10 mouse cellular contexts compared by ENCODE assay signal in the genomic region with DNA sequence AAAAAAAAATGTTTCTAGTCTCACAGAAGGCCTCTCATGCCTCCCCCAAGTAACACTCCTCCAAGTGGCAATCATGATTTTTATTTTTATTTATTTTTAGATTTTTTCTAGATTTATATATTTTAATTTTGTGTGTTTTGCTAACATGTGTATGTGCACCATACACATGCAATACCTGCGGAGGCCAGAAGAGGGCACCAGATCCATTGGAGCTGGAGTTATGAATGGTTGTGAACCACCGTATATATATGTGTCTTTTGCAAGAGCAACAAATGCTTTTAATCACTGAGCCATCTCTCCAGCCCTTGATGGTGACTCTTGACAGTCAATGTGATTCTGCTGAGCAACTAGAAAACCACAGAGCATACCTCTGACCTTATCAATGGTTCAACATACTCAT. TPM values are rescaled to one million over a fixed set of nuclear protein-coding genes. Genes with fewer than 3 reads are reported as not detected.
DNase-seq lines count a peak whose midpoint lies in the region; ATAC-seq and TF ChIP-seq lines count a peak whose summit lies in the region.
"Had no signal": no experiment of that assay in that cellular context is flagged by ENCODE, and none has a peak within 500 bp of the region (broad histone marks: within the 10 kb centered on the region; RNA-seq: fewer than 3 reads in every experiment).

No protein-coding gene starts in this region.

- H3K9ac ChIP-seq in liver, embryonic 12.5 days, result no peak overlapping the region
- no peak overlapping the region for H3K9ac ChIP-seq in forebrain, embryonic 15.5 days (replicated peaks)
- H3K9ac ChIP-seq: hindbrain, embryonic 15.5 days had no signal

- intact Hi-C loops in left cerebral cortex, postnatal 36 days (cut with DNase I), result no loop called here

- no peak for TF ChIP-seq POLR2A in cerebellum, adult 2 months (IDR thresholded peaks at IDR 0.05; ENCODE audit: borderline replicate concordance, insufficient read depth, low read length)

- 70% methylated on average over 2 of the region's 2 CpGs for WGBS in cerebellum, adult 2 months
- WGBS in liver, embryonic 12.5 days (ENCODE audit: insufficient replicate concordance), result 56% methylated on average over 2 of the region's 2 CpGs
- 67% methylated on average over 2 of the region's 2 CpGs for WGBS in forebrain, embryonic 15.5 days

- H3K4me2 ChIP-seq in liver, embryonic 12.5 days, result no peak overlapping the region
- H3K4me2 ChIP-seq in forebrain, embryonic 15.5 days (replicated peaks), result no peak overlapping the region
- H3K4me2 ChIP-seq: hindbrain, embryonic 15.5 days; midbrain, embryonic 11.5 days had no signal

- DNase-seq in cerebellum, adult 2 months, result no peak
- no peak for DNase-seq in cerebellum, adult 11 months
- peak; percentile 60 for DNase-seq in liver
- DNase-seq in WW6 (ENCODE audit: low read depth, low spot score), result peak; percentile 28
- peak; percentile 37 for DNase-seq in lung, postnatal 36 days
- no peak for DNase-seq in left cerebral cortex, postnatal 36 days (ENCODE audit: low spot score in 2 of 2)

- H3K27ac ChIP-seq in cerebellum, adult 2 months (ENCODE audit: insufficient read depth, low read length), result no peak overlapping the region
- H3K27ac ChIP-seq in liver, embryonic 12.5 days, result no peak overlapping the region
- no peak overlapping the region for H3K27ac ChIP-seq in forebrain, embryonic 15.5 days (replicated peaks)
- H3K27ac ChIP-seq: hindbrain, embryonic 15.5 days had no signal

- ATAC-seq in liver, embryonic 12.5 days, result no peak
- ATAC-seq in forebrain, embryonic 15.5 days (replicated peaks), result no peak

- peak; percentile 46; the same call in 1 of the 2 replicates for TF ChIP-seq CTCF in cerebellum, adult 2 months (IDR thresholded peaks at IDR 0.05; ENCODE audit: borderline replicate concordance, insufficient read depth, low read depth, low read length)

- no peak overlapping the region for H3K4me3 ChIP-seq in cerebellum, adult 2 months (replicated peaks; ENCODE audit: insufficient read depth, low read depth, low read length)
- H3K4me3 ChIP-seq in liver, embryonic 12.5 days, result no peak overlapping the region
- H3K4me3 ChIP-seq in forebrain, embryonic 15.5 days, result no peak overlapping the region
- H3K4me3 ChIP-seq: hindbrain, embryonic 15.5 days had no signal

- no peaks in the 10 kb centered on the region for H3K9me3 ChIP-seq in liver, embryonic 12.5 days (replicated peaks)
- H3K9me3 ChIP-seq in forebrain, embryonic 15.5 days, result no peaks in the 10 kb centered on the region; the same call in 1 of the 2 replicates
- H3K9me3 ChIP-seq: hindbrain, embryonic 15.5 days had no signal

- no peaks in the 10 kb centered on the region for H3K4me1 ChIP-seq in cerebellum, adult 2 months (ENCODE audit: control insufficient read depth, insufficient read depth, low read length)
- H3K4me1 ChIP-seq in liver, embryonic 12.5 days, result peaks cover 4% of the 10 kb centered on the region; the same call in 1 of the 2 replicates
- no peaks in the 10 kb centered on the region for H3K4me1 ChIP-seq in forebrain, embryonic 15.5 days
- H3K4me1 ChIP-seq: hindbrain, embryonic 15.5 days had no signal

- no peaks in the 10 kb centered on the region for H3K27me3 ChIP-seq in cerebellum, adult 2 months (ENCODE audit: control insufficient read depth, insufficient read depth, low read length)
- H3K27me3 ChIP-seq in liver, embryonic 12.5 days (replicated peaks), result no peaks in the 10 kb centered on the region
- H3K27me3 ChIP-seq in forebrain, embryonic 15.5 days, result no peaks in the 10 kb centered on the region
- H3K27me3 ChIP-seq: hindbrain, embryonic 15.5 days had no signal

- peaks cover 4% of the 10 kb centered on the region; the same call in 1 of the 2 replicates for H3K36me3 ChIP-seq in liver, embryonic 12.5 days
- H3K36me3 ChIP-seq in forebrain, embryonic 15.5 days, result no peaks in the 10 kb centered on the region
- H3K36me3 ChIP-seq: hindbrain, embryonic 15.5 days had no signal

RNA-seq across cellular contexts. Expression of a gene that starts 7.9 kb away (rescaled TPM):
- polyA plus RNA-seq in cerebellum, adult 2 months (2012; rRNA removed), result 0.16 and 0.25 TPM in 2 replicates
- polyA plus RNA-seq in liver, embryonic 12.5 days (2016; fragmentation: Nextera tagmentation; extraction: Ambion mirVana), result 7.9 and 8.7 TPM in 2 replicates
- 1.0 and 1.2 TPM in 2 replicates for polyA plus RNA-seq in forebrain, embryonic 15.5 days (2015; fragmentation: Nextera tagmentation; extraction: Ambion mirVana)
- under 1 TPM in 1 of 2 experiments, not detected in 1; 0.29 TPM for total RNA-seq in left cerebral cortex, postnatal 36 days (2021)

RNA-seq across cellular contexts. Expression of a gene that starts 29.5 kb away (rescaled TPM):
- 2.2 and 5.1 TPM in 2 replicates for polyA plus RNA-seq in cerebellum, adult 2 months (2012; rRNA removed)
- 0.14 and 0.37 TPM in 2 replicates for polyA plus RNA-seq in liver, embryonic 12.5 days (2016; fragmentation: Nextera tagmentation; extraction: Ambion mirVana)
- 0.96 and 1.4 TPM in 2 replicates for polyA plus RNA-seq in forebrain, embryonic 15.5 days (2015; fragmentation: Nextera tagmentation; extraction: Ambion mirVana)
- under 1 TPM; 0.68 to 0.99 TPM for total RNA-seq in left cerebral cortex, postnatal 36 days (2021)

RNA-seq across cellular contexts. Expression of a gene that starts 50.9 kb away (rescaled TPM):
- 75.8 and 79.1 TPM in 2 replicates for polyA plus RNA-seq in cerebellum, adult 2 months (2012; rRNA removed)
- polyA plus RNA-seq in liver, embryonic 12.5 days (2016; fragmentation: Nextera tagmentation; extraction: Ambion mirVana), result 78.5 and 80.9 TPM in 2 replicates
- 135 and 140 TPM in 2 replicates for polyA plus RNA-seq in forebrain, embryonic 15.5 days (2015; fragmentation: Nextera tagmentation; extraction: Ambion mirVana)
- 10 to 100 TPM; 73.3 to 74.2 TPM for total RNA-seq in left cerebral cortex, postnatal 36 days (2021)

RNA-seq across cellular contexts. Expression of a gene that starts 55.6 kb away (rescaled TPM):
- 53.0 and 54.0 TPM in 2 replicates for polyA plus RNA-seq in cerebellum, adult 2 months (2012; rRNA removed)
- 17.8 and 18.5 TPM in 2 replicates for polyA plus RNA-seq in liver, embryonic 12.5 days (2016; fragmentation: Nextera tagmentation; extraction: Ambion mirVana)
- 41.8 and 42.3 TPM in 2 replicates for polyA plus RNA-seq in forebrain, embryonic 15.5 days (2015; fragmentation: Nextera tagmentation; extraction: Ambion mirVana)
- total RNA-seq in left cerebral cortex, postnatal 36 days (2021), result 10 to 100 TPM; 42.0 to 46.7 TPM

Comparison
In these comparisons a context has a peak if more than half of its experiments do, and no peak if none do; other contexts are left out.
1. DNase-seq: peak in liver (single experiment), WW6 (single experiment) and lung, postnatal 36 days (single experiment); none in cerebellum, adult 2 months (0 of 2), cerebellum, adult 11 months (single experiment) and left cerebral cortex, postnatal 36 days (0 of 2).